Mouse (Mus musculus): ENCODE data around the gene Cabp2. TPM values are rescaled to one million over a fixed set of nuclear protein-coding genes. Genes with fewer than 3 reads are reported as not detected.

The Cabp2 gene
- polyA plus RNA-seq, 1 experiment from 2014 or later = not detected

DNA sequence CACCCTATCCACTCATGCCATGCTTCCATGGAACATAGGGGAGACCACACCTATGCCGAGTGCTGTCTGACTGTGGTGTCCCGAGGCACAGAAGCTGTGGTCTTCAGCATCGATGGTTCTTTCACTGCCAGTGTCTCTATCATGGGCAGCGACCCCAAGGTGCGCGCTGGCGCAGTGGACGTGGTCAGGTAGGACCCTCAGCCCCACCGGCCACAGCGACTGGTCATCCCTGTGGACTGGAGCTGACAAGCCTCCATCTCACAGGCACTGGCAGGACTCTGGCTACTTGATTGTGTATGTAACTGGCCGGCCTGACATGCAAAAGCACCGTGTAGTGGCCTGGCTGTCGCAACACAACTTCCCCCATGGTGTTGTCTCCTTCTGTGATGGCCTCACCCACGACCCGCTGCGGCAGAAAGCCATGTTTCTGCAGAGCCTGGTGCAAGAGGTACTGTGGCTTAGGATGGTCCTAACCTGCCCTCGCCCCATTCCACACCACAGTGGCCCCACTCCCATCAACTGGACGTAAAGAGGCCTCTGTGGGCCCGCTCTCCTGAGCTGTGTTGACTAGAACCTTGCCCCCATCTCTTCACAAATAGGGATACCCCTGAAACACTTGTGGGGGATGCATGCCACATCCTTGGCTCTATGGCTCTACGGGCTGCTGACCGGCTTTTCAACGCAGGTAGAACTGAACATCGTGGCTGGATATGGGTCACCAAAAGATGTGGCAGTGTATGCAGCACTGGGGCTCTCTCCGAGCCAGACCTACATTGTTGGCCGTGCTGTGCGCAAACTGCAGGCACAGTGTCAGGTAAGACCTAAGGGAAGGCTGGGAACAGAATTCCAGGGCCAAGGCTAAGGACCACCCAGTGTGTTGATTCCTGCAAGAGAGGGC, 30.9 kb downstream of the Cabp2 start:
- H3K27me3 ChIP-seq = no peaks in the 10 kb centered on the region
- TF ChIP-seq CTCF (IDR thresholded peaks at IDR 0.05) = no peak
- in situ Hi-C loops (cut with MboI; ENCODE audit: low pct_unique_long_range_greater_than_20kb) = no loop called here
- ATAC-seq (no peak), DNase-seq (ENCODE audit: low read depth, low spot score) (no peak)
- POLR2A ChIA-PET = no interaction called here
- CTCF ChIA-PET = interaction anchor here (2.5 kb wide), 1 partner anchor 13 kb away, joined by 7 read pairs; no protein-coding TSS in a partner anchor

GRCm38 (mm10) chr19:4113186-4113805, 31.9 kb downstream of the Cabp2 start:
- CTCF ChIA-PET = interaction anchor here (1.1 to 2.5 kb wide), 3 partner anchors 12 to 115 kb away, joined by 3 to 7 read pairs (median 3); no protein-coding TSS in a partner anchor
- peak; percentile 93 for DNase-seq (ENCODE audit: low read depth, low spot score)
- TF ChIP-seq CTCF (IDR thresholded peaks at IDR 0.05) = no peak
- in situ Hi-C loops (cut with MboI; ENCODE audit: low pct_unique_long_range_greater_than_20kb) = no loop called here
- H3K27me3 ChIP-seq = no peaks in the 10 kb centered on the region
- ATAC-seq = peak; percentile 78
- POLR2A ChIA-PET = interaction anchor here (0.9 kb wide), 1 partner anchor 14 kb away, joined by 4 read pairs; no protein-coding TSS in a partner anchor

DNA sequence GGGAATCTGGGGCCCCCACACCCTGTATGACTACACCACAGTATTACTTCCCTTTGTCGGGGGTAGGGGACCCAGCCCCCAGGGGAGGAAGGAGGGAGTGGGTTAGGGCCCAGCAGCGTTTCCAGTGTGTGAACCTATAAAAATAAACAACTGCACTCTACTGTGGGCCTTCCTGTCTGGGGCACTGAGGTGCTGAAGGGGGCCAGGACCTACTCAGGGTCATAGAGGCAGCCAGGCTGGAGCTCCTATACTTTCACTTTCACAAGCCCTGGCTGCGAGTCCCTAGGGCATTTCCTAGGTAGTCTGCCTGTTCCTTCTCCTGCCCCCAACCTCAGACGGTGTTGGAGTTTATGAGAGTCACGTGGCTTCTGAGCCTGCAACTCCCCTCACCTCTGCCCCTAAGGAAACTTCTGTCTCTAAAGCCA, 32.4 kb downstream of the Cabp2 start:
- ATAC-seq (peak; percentile 20), DNase-seq (ENCODE audit: low read depth, low spot score) (no peak)

GRCm38 (mm10) chr19:4114551-4114950, 33.2 kb downstream of the Cabp2 start:
- no peak for ATAC-seq
- ChIA-PET CTCF (interaction anchor here (1.3 to 2.5 kb wide), 2 partner anchors 11 to 16 kb away, joined by 3 to 7 read pairs; no protein-coding TSS in a partner anchor), POLR2A (no interaction called here)
- no peak for DNase-seq (ENCODE audit: low read depth, low spot score)
- H3K27me3 ChIP-seq = no peaks in the 10 kb centered on the region
- TF ChIP-seq CTCF (IDR thresholded peaks at IDR 0.05) = no peak
- in situ Hi-C loops (cut with MboI; ENCODE audit: low pct_unique_long_range_greater_than_20kb) = no loop called here

More for the DNA sequence above, 32.4 kb downstream of the Cabp2 start:
- ChIA-PET POLR2A (interaction anchor here (0.9 kb wide), 1 partner anchor 15 kb away, joined by 4 read pairs; no protein-coding TSS in a partner anchor), CTCF (interaction anchor here (1.1 to 2.5 kb wide), 4 partner anchors 11 to 115 kb away, joined by 3 to 7 read pairs (median 3); no protein-coding TSS in a partner anchor)
- TF ChIP-seq CTCF (IDR thresholded peaks at IDR 0.05) = no peak
- H3K27me3 ChIP-seq = no peaks in the 10 kb centered on the region
- in situ Hi-C loops (cut with MboI; ENCODE audit: low pct_unique_long_range_greater_than_20kb) = no loop called here

DNA sequence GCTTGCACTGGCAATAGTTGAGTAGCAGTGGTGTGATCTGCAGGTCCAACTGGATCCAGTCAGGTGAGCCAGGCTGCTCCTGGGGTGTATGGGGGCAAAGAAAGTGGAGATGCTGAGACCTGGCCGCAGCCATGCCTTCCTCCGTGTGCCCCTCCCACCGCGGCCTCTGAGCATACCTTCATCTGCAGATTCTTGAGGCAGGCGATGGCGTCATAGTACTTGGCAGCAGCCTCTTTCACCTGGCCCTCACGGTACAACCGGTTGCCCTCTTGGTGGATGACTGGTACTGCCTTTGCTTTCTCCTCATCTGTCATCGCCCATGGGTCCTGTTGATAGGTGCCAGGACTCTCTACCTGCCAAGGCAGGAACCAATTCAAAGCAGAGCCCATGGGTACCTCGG, 33.8 kb downstream of the Cabp2 start:
- no peaks in the 10 kb centered on the region for H3K27me3 ChIP-seq
- in situ Hi-C loops (cut with MboI; ENCODE audit: low pct_unique_long_range_greater_than_20kb) = no loop called here
- no peak for DNase-seq (ENCODE audit: low read depth, low spot score)
- ChIA-PET POLR2A (no interaction called here), CTCF (interaction anchor here (1.3 to 2.5 kb wide), 2 partner anchors 10 to 16 kb away, joined by 3 to 7 read pairs; no protein-coding TSS in a partner anchor)
- no peak for ATAC-seq
- no peak for TF ChIP-seq CTCF (IDR thresholded peaks at IDR 0.05)

- in situ Hi-C loops (cut with MboI; ENCODE audit: low pct_unique_long_range_greater_than_20kb) = no loop called here
- DNase-seq (ENCODE audit: low read depth, low spot score) (no peak), ATAC-seq (no peak)
- ChIA-PET CTCF (interaction anchor here (1.3 to 1.7 kb wide), 2 partner anchors 9 to 17 kb away, joined by 4 read pairs; no protein-coding TSS in a partner anchor), POLR2A (no interaction called here)
- H3K27me3 ChIP-seq = no peaks in the 10 kb centered on the region
- no peak for TF ChIP-seq CTCF (IDR thresholded peaks at IDR 0.05)
Measured at GRCm38 (mm10) chr19:4115816-4116215, 34.4 kb downstream of the Cabp2 start.

DNA sequence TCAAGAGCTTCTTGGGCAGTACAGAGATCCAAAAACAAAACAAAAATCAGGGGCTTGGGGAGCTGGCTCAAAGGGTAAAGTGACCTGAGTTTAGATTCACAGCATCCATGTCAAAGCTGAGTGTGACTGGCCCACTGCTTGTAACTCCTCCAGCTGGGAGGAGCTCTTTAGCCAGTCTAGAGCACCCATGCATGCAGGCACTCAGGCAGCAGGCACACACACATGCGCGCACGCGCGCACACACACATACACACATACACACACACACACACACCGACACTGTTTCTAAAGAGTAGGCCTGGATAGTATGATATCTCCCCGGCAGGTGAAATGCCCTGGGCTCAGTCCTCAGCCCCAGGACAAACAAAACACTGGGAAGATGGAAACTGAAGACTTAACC, 35.6 kb downstream of the Cabp2 start:
- POLR2A ChIA-PET = interaction anchor here (0.6 kb wide), 1 partner anchor 47 kb away, joined by 3 read pairs; no protein-coding TSS in a partner anchor
- no peak for DNase-seq (ENCODE audit: low read depth, low spot score)

DNA sequence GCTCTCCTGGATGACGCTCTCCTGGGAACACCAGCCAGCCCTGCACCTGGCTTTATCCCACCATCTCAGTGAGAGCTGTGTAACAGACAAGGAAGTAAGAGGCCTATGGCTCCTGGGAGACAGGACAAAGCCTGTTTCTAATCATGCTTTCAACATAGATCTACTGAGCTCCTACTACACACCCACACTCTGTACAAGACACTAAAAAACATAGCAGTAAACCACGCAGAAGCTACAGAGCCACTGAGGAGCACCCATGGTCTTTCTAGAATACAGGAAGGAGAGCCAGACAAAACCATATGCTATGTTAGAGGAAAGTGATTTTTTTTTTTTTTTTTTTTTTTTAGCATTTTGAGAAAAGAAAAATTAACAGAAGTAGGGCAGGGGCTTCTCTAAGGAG, 37.0 kb downstream of the Cabp2 start:
- ChIA-PET POLR2A (interaction anchor here (0.6 kb wide), 2 partner anchors 21 to 65 kb away, joined by 3 read pairs; partner anchors contain the start of gene Gpr152), CTCF (no interaction called here)
- in situ Hi-C loops (cut with MboI; ENCODE audit: low pct_unique_long_range_greater_than_20kb) = no loop called here
- H3K27me3 ChIP-seq = no peaks in the 10 kb centered on the region
- TF ChIP-seq CTCF (IDR thresholded peaks at IDR 0.05) = no peak
- ATAC-seq (no peak), DNase-seq (ENCODE audit: low read depth, low spot score) (no peak)

More for the DNA sequence above, 35.6 kb downstream of the Cabp2 start:
- no peaks in the 10 kb centered on the region for H3K27me3 ChIP-seq
- in situ Hi-C loops (cut with MboI; ENCODE audit: low pct_unique_long_range_greater_than_20kb) = no loop called here
- no peak for ATAC-seq
- CTCF ChIA-PET = interaction anchor here (1.3 to 1.7 kb wide), 2 partner anchors 8 to 18 kb away, joined by 4 read pairs; no protein-coding TSS in a partner anchor
- TF ChIP-seq CTCF (IDR thresholded peaks at IDR 0.05) = no peak

DNA sequence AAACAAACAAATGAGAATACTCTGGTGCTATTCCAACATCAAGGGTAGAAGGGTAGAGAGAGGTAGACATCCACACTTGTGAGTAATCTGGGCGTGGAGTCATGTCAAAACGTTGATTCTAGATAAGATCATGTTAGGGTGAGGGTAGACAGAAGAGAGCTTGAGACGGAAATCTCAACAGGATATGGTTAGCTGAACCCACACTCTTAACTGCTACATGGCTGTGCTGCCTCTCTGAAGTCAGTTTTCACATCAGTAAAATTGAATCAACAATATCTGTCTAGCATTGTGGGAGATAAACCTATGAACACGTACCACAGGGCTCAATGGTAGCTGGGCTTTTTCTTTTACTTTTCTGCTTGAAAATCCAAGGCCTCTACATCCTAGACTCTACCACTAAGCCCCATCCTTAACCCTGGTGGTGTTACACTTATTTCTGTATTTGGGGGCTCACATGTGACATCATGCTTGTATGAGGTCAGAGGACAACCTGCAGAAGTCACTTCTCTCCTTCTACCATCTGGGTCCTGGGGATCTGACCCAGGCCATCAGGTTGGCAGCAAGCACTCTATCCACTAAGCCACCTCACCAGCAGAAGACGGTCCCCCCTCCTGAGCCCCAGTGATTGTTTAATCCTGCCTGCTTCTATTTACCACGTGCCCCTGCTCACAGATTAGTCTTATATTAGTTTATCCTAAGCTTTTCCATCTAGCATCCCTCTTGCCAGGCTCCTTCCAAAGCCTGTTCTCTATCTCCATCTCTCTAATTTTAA, 38.5 kb downstream of the Cabp2 start:
- no peak for ATAC-seq
- no peaks in the 10 kb centered on the region for H3K27me3 ChIP-seq
- TF ChIP-seq CTCF (IDR thresholded peaks at IDR 0.05) = no peak
- ChIA-PET POLR2A (interaction anchor here (1.0 to 1.2 kb wide), 2 partner anchors 14 to 50 kb away, joined by 3 read pairs; no protein-coding TSS in a partner anchor), CTCF (interaction anchor here (1.3 to 2.4 kb wide), 3 partner anchors 20 to 108 kb away, joined by 4 to 11 read pairs (median 7); partner anchors contain the start of gene Pitpnm1)
- in situ Hi-C loops (cut with MboI; ENCODE audit: low pct_unique_long_range_greater_than_20kb) = loop anchor here (5.0 kb wide), 1 partner anchor 82 kb away; the partner anchor contains the start of gene Rad9a
- no peak for DNase-seq (ENCODE audit: low read depth, low spot score)
